Mouse (Mus musculus) CD4-positive, CD25-positive, alpha-beta regulatory T cell (primary cell): ENCODE data around the gene Pbx3. TPM values are rescaled to one million over a fixed set of nuclear protein-coding genes. Genes with fewer than 3 reads are reported as not detected.

Experiments
- polyA plus RNA-seq: library from polyadenylated mRNA; unstranded; fragments of 100-300 nt; shearing (Covaris generic); gene quantifications from one replicate; pipeline ENCODE4 v1.2.1, GENCODE M21; 2017

The Pbx3 gene
- 1.7 TPM for polyA plus RNA-seq

GRCm38 (mm10) chr2:34372305-34373301 is at the start of gene Pbx3:
Gene Pbx3 (minus strand): TSS chr2:34373142.

GRCm38 (mm10) chr2:34406601-34407464 is 33.9 kb upstream of the Pbx3 start, which contains the start of gene Mapkap1:
Gene Mapkap1 (plus strand): TSS chr2:34406771.

Other genes starting within 250 kb of the Pbx3 start
- 114 TPM for gene Mapkap1, start 33.6 kb upstream of the Pbx3 start, polyA plus RNA-seq